Mouse (Mus musculus) heart, postnatal 0 days (tissue): ENCODE results near the gene Atp2c1.

Experiments used
- CTCF ChIP-seq: IDR thresholded peaks from 2 replicates; pipeline ENCODE4 v1.5.1; 2016; ENCODE audit warnings: antibody characterized with exemption, control low read depth, low read depth
- EP300 ChIP-seq: IDR thresholded peaks from 2 replicates; pipeline ENCODE4 v1.6.1; 2016; ENCODE audit warnings: antibody characterized with exemption, low read depth

GRCm38 (mm10) chr9:105408549-105408948, 118.6 kb downstream of the Atp2c1 start:
- TF ChIP-seq EP300 (no peak), CTCF (no peak)
